Mouse (Mus musculus): ENCODE data around the gene Zfhx3. TPM values are rescaled to one million over a fixed set of nuclear protein-coding genes. Genes with fewer than 3 reads are reported as not detected.

Zfhx3 gene
- polyA plus RNA-seq, 2 experiments: 0.25 to 0.65 TPM

GRCm38 (mm10) chr8:108024331-108024730, 81.9 kb downstream of the Zfhx3 start:
- H3K9me3 ChIP-seq (ENCODE audit: control insufficient read depth, low read length): no peaks in the 10 kb centered on the region
- H3K4me1 ChIP-seq (replicated peaks; ENCODE audit: control insufficient read depth in 2 of 2, insufficient read depth in 2 of 2, low read length in 1 of 2): no peaks in the 10 kb centered on the region
- H3K9ac ChIP-seq (replicated peaks): no peak overlapping the region
- H3K27me3 ChIP-seq (ENCODE audit: control insufficient read depth, insufficient read depth, low read length): no peaks in the 10 kb centered on the region
- WGBS (ENCODE audit: insufficient replicate concordance): 60% methylated on average over 4 of the region's 4 CpGs
- DNase-seq (ENCODE audit: low read depth in 3 of 3, low spot score in 3 of 3) (no peak), ATAC-seq (ENCODE audit: insufficient read depth) (no peak)
- no peak overlapping the region for H3K4me2 ChIP-seq (ENCODE audit: low read depth)
- no peak overlapping the region for H3K27ac ChIP-seq
- H3K36me3 ChIP-seq (replicated peaks; ENCODE audit: control insufficient read depth, insufficient read depth, low read depth): no peaks in the 10 kb centered on the region
- H3K4me3 ChIP-seq (ENCODE audit: insufficient read depth in 1 of 2, low read depth in 2 of 2, low read length in 2 of 2): no peak overlapping the region
- TF ChIP-seq CTCF (IDR thresholded peaks at IDR 0.05; ENCODE audit: low read depth) (no peak), EP300 (IDR thresholded peaks at IDR 0.05; ENCODE audit: low read depth) (no peak)

DNA sequence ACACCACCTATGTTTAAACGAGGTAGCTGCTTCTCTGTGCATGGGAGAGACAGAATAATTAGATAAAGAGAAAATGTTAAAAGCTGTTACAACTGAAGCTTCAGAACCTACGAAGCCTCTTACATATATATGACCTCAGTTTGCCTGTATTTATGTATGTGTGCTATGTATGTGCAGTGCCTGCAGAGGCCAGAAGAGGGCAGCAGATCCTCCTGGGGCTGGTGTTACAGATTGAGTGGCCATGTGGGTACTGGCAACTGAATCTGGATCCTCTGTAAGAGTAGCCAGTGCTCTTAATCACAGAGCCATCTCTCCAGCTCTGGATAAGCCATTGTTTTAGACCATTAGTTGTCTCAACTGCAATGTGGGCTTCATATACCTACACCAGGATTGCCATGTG, 82.8 kb downstream of the Zfhx3 start:
- Histone ChIP-seq H3K4me1 (replicated peaks; ENCODE audit: control insufficient read depth in 2 of 2, insufficient read depth in 2 of 2, low read length in 1 of 2) (no peaks in the 10 kb centered on the region), H3K36me3 (replicated peaks; ENCODE audit: control insufficient read depth, insufficient read depth, low read depth) (no peaks in the 10 kb centered on the region), H3K4me2 (ENCODE audit: low read depth) (no peak overlapping the region), H3K9me3 (ENCODE audit: control insufficient read depth, low read length) (no peaks in the 10 kb centered on the region), H3K9ac (replicated peaks) (no peak overlapping the region), H3K27me3 (ENCODE audit: control insufficient read depth, insufficient read depth, low read length) (no peaks in the 10 kb centered on the region), H3K27ac (no peak overlapping the region), H3K4me3 (ENCODE audit: insufficient read depth in 1 of 2, low read depth in 2 of 2, low read length in 2 of 2) (no peak overlapping the region)
- WGBS (ENCODE audit: insufficient replicate concordance): 56% methylated on average over 2 of the region's 2 CpGs
- ATAC-seq (ENCODE audit: insufficient read depth): no peak
- no peak for DNase-seq (ENCODE audit: low read depth in 3 of 3, low spot score in 3 of 3)
- TF ChIP-seq EP300 (IDR thresholded peaks at IDR 0.05; ENCODE audit: low read depth) (no peak), CTCF (IDR thresholded peaks at IDR 0.05; ENCODE audit: low read depth) (peak; percentile 53)

- TF ChIP-seq CTCF (IDR thresholded peaks at IDR 0.05; ENCODE audit: low read depth): no peak
- TF ChIP-seq EP300 (IDR thresholded peaks at IDR 0.05; ENCODE audit: low read depth): no peak
- 46% methylated on average over 11 of the region's 11 CpGs for WGBS (ENCODE audit: insufficient replicate concordance)
- DNase-seq (ENCODE audit: low read depth in 3 of 3, low spot score in 3 of 3): no peak
- Histone ChIP-seq H3K36me3 (replicated peaks; ENCODE audit: control insufficient read depth, insufficient read depth, low read depth) (no peaks in the 10 kb centered on the region), H3K9ac (replicated peaks) (no peak overlapping the region), H3K4me2 (ENCODE audit: low read depth) (no peak overlapping the region), H3K4me3 (ENCODE audit: insufficient read depth in 1 of 2, low read depth in 2 of 2, low read length in 2 of 2) (no peak overlapping the region), H3K27ac (no peak overlapping the region), H3K4me1 (replicated peaks; ENCODE audit: control insufficient read depth in 2 of 2, insufficient read depth in 2 of 2, low read length in 1 of 2) (no peaks in the 10 kb centered on the region), H3K9me3 (ENCODE audit: control insufficient read depth, low read length) (no peaks in the 10 kb centered on the region), H3K27me3 (ENCODE audit: control insufficient read depth, insufficient read depth, low read length) (no peaks in the 10 kb centered on the region)
- ATAC-seq (ENCODE audit: insufficient read depth): no peak
Measured at GRCm38 (mm10) chr8:108026557-108027440, 84.4 kb downstream of the Zfhx3 start.

DNA sequence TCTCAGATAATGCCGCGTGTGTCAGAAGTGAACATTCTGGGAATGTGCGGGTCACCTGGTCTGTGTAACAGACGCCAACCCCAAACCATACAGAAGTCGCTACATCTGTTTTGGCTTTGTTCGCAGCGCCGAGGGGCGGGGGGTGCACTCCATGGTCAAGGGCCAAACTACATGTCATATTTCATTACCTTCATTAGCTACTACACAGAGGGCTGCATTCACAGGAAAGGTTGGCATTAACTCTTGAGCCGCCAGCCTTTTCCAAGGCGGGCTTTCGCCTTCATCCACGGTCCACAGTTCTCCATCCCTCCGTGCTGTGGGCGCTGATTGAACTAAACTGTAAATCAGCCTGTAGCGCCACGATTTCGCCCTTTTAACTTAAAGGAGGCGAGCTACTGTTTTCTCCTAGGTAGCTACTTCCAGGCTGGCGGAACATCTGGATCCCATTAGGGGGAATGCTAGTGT, 85.1 kb downstream of the Zfhx3 start:
- Histone ChIP-seq H3K36me3 (replicated peaks; ENCODE audit: control insufficient read depth, insufficient read depth, low read depth) (no peaks in the 10 kb centered on the region), H3K9ac (replicated peaks) (no peak overlapping the region), H3K9me3 (ENCODE audit: control insufficient read depth, low read length) (no peaks in the 10 kb centered on the region), H3K4me2 (ENCODE audit: low read depth) (no peak overlapping the region), H3K27ac (no peak overlapping the region), H3K4me3 (ENCODE audit: insufficient read depth in 1 of 2, low read depth in 2 of 2, low read length in 2 of 2) (no peak overlapping the region), H3K27me3 (ENCODE audit: control insufficient read depth, insufficient read depth, low read length) (no peaks in the 10 kb centered on the region), H3K4me1 (replicated peaks; ENCODE audit: control insufficient read depth in 2 of 2, insufficient read depth in 2 of 2, low read length in 1 of 2) (no peaks in the 10 kb centered on the region)
- no peak for TF ChIP-seq EP300 (IDR thresholded peaks at IDR 0.05; ENCODE audit: low read depth)
- no peak for TF ChIP-seq CTCF (IDR thresholded peaks at IDR 0.05; ENCODE audit: low read depth)
- ATAC-seq (ENCODE audit: insufficient read depth) (no peak), DNase-seq (ENCODE audit: low read depth in 3 of 3, low spot score in 3 of 3) (no peak)
- WGBS (ENCODE audit: insufficient replicate concordance): 43% methylated on average over 20 of the region's 20 CpGs

DNA sequence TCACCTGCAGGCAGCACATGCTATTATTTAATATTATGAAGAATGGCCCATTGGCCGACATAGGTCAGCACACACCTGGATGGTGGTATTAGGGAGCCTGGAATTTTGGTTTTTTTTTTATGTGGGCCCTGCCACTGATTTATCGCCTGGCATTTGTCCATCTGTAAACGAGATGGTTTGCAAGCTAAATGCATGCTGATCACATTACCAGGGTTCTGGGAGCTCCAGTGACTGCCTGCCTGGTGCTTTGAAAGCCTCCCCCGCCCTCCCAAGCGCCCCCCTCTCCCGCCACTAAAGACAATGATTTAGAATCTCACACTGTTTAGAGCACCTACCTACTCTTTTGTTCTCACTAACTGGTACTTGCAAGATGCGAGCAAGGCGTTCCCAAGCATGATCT, 86.0 kb downstream of the Zfhx3 start:
- Histone ChIP-seq H3K27ac (no peak overlapping the region), H3K4me1 (replicated peaks; ENCODE audit: control insufficient read depth in 2 of 2, insufficient read depth in 2 of 2, low read length in 1 of 2) (no peaks in the 10 kb centered on the region), H3K9ac (replicated peaks) (no peak overlapping the region), H3K27me3 (ENCODE audit: control insufficient read depth, insufficient read depth, low read length) (no peaks in the 10 kb centered on the region), H3K36me3 (replicated peaks; ENCODE audit: control insufficient read depth, insufficient read depth, low read depth) (no peaks in the 10 kb centered on the region), H3K9me3 (ENCODE audit: control insufficient read depth, low read length) (no peaks in the 10 kb centered on the region), H3K4me3 (ENCODE audit: insufficient read depth in 1 of 2, low read depth in 2 of 2, low read length in 2 of 2) (no peak overlapping the region), H3K4me2 (ENCODE audit: low read depth) (no peak overlapping the region)
- DNase-seq (ENCODE audit: low read depth in 3 of 3, low spot score in 3 of 3) (no peak), ATAC-seq (ENCODE audit: insufficient read depth) (no peak)
- 54% methylated on average over 8 of the region's 8 CpGs for WGBS (ENCODE audit: insufficient replicate concordance)
- TF ChIP-seq CTCF (IDR thresholded peaks at IDR 0.05; ENCODE audit: low read depth) (no peak), EP300 (IDR thresholded peaks at IDR 0.05; ENCODE audit: low read depth) (no peak)

Data from liver, embryonic 14.5 days (tissue).